Mouse (Mus musculus) cerebellum, adult 18-20 months (tissue): ENCODE data around the gene Mmp13.
"Not testable (repeated sequence)": the region's sequence is repeated elsewhere in the genome, so short reads cannot be mapped to it uniquely, and the experiment has no call there.

ENCODE experiments used
- DNase-seq, 2 experiments: peaks; one replicate each; pipeline ENCODE4 v3.0.0; 2021

The Mmp13 gene

GRCm38 (mm10) chr9:7272214-7272613, at the start of gene Mmp13:
Mmp13 (plus strand) TSS chr9:7272514.
- DNase-seq = no peak

- no peak for DNase-seq
These were observed 33.7 kb upstream of the Mmp13 start for GRCm38 (mm10) chr9:7238619-7239018.

- no peak for DNase-seq
These were observed 32.3 kb upstream of the Mmp13 start for GRCm38 (mm10) chr9:7239967-7240366.

GRCm38 (mm10) chr9:7252797-7253654, 19.3 kb upstream of the Mmp13 start:
- no peak for DNase-seq

GRCm38 (mm10) chr9:7261667-7262066, 10.6 kb upstream of the Mmp13 start:
- DNase-seq = no peak

- DNase-seq = no peak
These were observed 2.2 kb upstream of the Mmp13 start for GRCm38 (mm10) chr9:7270071-7270470.

GRCm38 (mm10) chr9:7282565-7283302, 10.4 kb downstream of the Mmp13 start:
- no peak for DNase-seq

- DNase-seq = not testable (repeated sequence)
These were observed 11.0 kb downstream of the Mmp13 start for GRCm38 (mm10) chr9:7283303-7283684.

- no peak for DNase-seq
These were observed 17.2 kb downstream of the Mmp13 start for GRCm38 (mm10) chr9:7289501-7289900.

GRCm38 (mm10) chr9:7289901-7290300, 17.6 kb downstream of the Mmp13 start:
- no peak for DNase-seq

GRCm38 (mm10) chr9:7292132-7292531, 19.8 kb downstream of the Mmp13 start:
- DNase-seq = no peak

GRCm38 (mm10) chr9:7331847-7332246, 59.5 kb downstream of the Mmp13 start:
- no peak for DNase-seq
